Mouse (Mus musculus): ENCODE measurements around the gene Pfkfb2.
"Not testable (repeated sequence)": the region's sequence is repeated elsewhere in the genome, so short reads cannot be mapped to it uniquely, and the experiment has no call there.

Pfkfb2 gene

DNA sequence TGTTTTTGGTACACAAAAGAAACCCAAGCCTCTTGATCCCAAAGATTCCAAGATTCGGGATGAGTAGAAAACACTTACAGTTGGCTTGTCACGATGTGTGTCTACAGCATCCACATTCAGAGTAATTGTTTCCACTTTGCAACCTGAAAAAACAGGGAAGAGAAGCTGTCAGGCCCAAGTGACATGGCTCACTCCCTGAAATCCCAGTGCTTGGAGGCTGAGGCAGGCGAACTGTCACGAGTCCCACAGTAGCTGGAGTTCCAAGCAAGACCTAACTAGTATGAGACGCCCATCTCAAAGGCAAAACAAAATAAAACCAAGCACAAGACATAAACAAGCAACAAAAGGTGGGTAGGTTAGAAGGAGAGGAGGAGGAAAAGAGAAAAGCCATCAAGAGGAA lies 30.5 kb downstream of the Pfkfb2 start:
- DNase-seq (ENCODE audit: low spot score): no peak

DNA sequence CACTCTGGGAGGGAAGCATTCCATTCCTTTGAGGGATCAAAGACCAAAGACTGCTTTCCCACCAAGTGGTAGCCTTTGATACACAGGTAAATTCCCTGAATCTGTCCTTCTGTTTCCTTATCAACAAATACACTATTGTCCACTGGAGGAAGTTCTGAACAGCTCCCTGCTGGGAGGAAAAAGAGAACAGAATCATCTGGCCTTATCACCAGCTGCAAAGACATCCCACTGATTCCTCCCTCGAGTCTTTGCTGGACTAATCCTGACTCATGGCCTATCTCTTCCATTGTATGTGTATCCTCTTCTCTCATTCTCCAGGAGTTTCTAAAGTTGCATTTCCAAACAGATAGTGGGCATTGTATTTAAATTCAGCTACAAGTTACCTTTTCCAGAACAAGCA lies 45.1 kb downstream of the Pfkfb2 start:
- DNase-seq (ENCODE audit: low spot score): no peak

DNA sequence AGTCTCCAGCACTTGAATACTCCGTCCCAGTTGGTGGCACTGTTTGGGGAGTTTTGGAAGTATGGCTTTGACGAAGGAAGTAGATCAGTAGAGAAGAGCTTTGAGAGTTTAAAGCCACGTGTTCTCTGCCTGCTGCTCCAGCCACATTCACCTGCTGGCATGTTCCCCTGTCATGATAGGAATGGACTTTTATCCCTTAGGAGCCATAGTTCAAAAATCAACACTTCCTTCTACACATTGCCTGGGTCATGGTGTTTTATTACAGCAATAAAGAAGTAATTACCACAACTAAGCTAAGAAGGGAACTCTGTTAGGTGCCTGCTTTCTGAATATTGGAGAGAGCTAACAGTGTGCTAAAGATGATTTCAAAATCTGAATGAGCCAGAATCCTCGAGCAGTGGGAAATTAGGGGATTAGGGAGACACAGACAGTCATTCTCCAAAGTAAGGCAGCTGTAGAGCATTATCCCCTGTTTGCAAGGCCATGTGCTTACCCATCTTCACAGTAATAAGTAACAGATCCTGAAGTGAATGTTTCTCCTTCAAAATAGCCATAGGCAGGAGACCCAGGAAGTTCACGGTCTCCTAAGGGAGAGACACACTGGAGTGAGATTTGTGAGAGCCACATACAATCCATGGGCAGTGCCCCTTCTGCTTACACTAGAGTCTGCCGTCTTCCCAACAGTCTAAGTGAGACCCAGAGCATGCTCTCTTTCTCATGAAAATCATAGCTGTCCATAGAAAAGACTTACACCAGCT lies 47.2 kb downstream of the Pfkfb2 start:
- DNase-seq (ENCODE audit: low spot score): no peak

- DNase-seq (ENCODE audit: low spot score): no peak
Measured at GRCm38 (mm10) chr1:130681075-130681474, 48.0 kb downstream of the Pfkfb2 start.

DNA sequence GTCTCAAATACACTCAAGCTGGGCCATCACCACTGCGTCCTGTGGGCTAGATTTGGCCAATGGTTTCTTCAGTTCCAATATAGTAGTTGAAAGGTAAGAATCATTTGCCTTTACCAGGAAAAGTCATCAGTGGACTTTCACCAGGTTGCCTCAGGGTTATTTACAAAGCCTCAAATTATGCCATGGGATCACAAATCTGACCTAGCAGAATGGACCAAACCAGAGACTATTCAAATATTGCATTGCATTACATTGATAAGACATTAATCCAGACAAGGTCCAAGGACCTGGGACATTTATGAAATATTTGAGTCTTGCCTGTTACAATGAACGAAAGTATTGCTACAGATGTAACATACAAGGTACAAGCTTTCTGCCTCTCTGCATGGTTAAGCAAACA lies 50.5 kb downstream of the Pfkfb2 start:
- no peak for DNase-seq (ENCODE audit: low spot score)

DNA sequence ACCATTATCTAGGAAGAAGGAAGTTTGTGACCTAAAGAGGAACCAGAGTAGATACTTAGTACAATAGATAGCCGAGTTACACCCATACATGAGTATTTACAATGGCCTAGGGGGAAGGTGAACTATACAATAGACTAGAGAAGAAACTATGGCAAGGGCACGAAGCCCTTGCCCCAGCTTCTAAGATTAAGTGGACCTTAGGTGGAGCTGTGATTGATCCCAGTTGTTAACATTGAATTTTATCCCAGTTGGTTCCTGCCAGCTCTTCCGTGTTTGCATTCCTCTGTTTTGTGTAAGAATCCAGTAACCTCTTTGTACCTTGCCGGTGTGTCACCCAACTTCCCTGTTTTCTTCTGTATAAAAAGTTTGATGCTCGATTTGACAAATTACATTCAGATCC lies 65.5 kb downstream of the Pfkfb2 start:
- DNase-seq (ENCODE audit: low spot score): not testable (repeated sequence)

DNA sequence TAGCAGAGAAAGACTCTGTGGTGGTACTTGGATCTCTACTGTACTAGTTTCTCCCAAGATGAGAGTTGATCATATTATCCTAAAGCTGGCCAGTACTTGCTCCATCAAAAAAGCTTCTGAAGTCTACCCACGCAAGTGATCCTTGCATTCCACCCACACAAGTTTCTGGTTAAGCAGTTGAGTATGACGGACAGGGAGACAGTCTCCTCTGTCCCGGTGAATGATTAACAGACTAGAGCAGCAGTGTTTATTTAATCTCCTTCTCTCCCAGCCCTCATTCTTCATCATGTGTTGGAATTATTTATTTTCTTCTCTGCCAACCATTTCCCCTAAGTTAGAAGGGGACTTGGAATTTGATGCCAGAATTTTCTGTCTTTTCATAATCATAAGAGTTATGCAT lies 67.6 kb downstream of the Pfkfb2 start, which contains the start of gene C4bp:
C4bp (minus strand) TSS at position 179 of the 400 bp plus-strand sequence.
- DNase-seq (ENCODE audit: low spot score): no peak

- DNase-seq (ENCODE audit: low spot score): not testable (repeated sequence)
Measured at GRCm38 (mm10) chr1:130659641-130660040, 69.4 kb downstream of the Pfkfb2 start.

GRCm38 (mm10) chr1:130644103-130644502 lies 85.0 kb downstream of the Pfkfb2 start:
- DNase-seq (ENCODE audit: low spot score): no peak

DNA sequence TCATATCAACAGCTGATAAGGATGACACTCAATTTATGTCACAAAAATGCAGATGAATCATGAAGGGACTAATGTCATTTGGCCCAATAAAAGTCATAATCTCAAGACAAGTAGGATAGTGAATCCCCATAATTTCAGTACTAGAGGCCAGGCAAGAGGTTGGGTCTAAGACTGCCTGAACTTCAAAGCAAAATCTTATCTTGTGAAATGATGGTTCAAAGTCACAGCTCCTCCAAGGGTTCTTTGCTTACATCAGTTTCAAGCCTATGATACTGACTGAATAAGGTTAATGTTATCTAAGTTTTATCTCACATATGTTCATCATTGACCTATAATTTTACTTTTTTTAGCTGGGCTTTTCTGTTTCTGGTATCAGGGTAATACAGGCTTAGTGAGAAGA lies 88.1 kb downstream of the Pfkfb2 start:
- DNase-seq (ENCODE audit: low spot score): no peak

Data from urinary bladder, postnatal 10 days (tissue).